Mouse (Mus musculus): ENCODE results near the gene Ranbp1. TPM values are rescaled to one million over a fixed set of nuclear protein-coding genes. Genes with fewer than 3 reads are reported as not detected.
A peak's percentile ranks its signal among the peaks of the same experiment; 100 is the strongest.

Ranbp1 gene
- 151 and 209 TPM in 2 replicates for polyA plus RNA-seq (2015; fragmentation: Nextera tagmentation; extraction: Ambion mirVana)

DNA sequence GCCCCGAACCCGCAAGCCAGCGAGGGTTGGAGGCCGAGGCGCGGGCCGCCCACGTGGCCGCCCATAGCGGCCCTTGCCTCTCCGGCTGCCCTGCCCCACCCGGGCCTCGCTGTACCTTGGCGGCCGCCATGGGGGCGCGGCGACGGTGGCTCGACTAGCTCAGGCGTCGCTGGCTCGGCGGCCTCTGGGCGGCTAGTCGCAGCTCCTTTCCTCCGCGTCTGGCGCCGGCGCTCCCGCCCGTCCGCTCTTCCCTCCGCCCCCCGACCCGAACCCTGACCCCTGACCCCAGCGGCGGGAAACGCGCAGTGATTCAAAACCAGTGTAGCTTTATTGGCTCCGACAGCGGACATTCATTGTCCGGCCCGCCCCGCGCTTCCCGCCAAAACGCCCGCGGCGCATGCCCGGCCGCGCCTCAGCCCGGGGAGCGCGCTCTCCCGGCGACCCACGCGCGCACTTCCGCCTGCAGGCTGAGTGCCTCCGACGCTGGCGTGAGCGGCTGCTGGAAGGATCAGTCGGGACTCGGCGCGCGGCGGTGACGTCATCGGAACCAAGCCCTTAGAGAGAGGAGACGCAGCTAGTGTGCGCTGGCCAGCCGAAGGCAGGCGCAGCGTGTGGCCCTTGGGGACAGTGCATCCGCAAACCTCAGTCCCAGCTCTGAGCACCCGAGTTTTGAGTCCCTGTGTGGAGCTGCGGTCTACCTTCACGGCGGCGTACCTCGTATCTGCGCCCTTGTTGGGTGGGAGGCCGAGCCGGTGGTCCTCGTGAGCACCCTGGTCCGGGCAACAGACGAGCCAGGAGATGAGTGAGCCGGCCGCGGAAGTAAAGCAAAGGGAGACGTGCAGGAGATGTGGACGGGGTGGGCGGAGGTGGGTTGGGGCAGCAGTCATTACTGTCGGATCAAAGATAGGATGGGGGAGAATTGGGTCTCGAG, at the start of gene Ranbp1, which contains the start of gene Trmt2a:
Gene Ranbp1 (minus strand): TSS at position 300 of the 931 bp plus-strand sequence.
Gene Trmt2a (plus strand): TSS at position 247 of the 931 bp plus-strand sequence.

GRCm38 (mm10) chr16:18289067-18289588, 40.6 kb upstream of the Ranbp1 start, which contains the start of gene Dgcr8:
Gene Dgcr8, minus strand, starts transcription at chr16:18289246.

GRCm38 (mm10) chr16:18258221-18258620, 9.7 kb upstream of the Ranbp1 start, which contains the start of gene Gm49776:
Gene Gm49776, minus strand, starts transcription at chr16:18258321.

DNA sequence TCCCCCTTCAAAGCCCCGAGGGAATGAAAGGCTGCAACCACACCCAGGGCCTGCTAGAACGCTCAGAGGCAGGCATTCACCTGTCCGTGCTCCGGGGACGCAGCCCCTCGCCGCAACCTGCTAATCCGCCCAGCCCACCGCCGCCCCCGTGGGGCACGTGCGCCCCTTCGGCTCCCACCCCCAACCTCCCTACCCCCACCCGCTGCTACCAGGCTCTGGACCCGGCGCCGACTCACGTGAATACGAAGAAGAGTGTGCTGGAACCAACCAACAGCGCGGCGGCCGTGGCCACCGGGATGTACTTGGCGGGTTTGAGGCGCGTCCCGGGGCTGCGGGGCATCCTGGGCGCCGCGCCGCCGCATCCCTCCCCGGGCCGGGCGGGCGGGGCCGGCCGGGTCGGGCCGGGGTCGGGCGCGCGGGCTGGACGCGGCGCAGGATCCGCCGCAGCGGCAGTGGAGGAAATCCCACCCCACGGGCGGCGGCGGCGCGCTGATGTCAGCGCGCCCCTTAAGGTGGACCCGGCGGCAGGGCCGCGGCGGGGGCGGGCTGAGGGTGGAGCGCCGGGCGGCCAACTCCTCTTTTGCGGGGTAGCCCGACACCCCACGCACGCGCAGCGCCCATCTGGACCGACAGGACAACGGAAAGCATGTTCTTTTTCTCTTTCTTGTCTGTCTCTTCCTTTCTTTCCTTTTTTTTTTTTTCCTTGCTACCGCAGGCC, 13.7 kb downstream of the Ranbp1 start, which contains the start of gene Zdhhc8:
Gene Zdhhc8 (minus strand): TSS at position 466 of the 718 bp plus-strand sequence.

DNA sequence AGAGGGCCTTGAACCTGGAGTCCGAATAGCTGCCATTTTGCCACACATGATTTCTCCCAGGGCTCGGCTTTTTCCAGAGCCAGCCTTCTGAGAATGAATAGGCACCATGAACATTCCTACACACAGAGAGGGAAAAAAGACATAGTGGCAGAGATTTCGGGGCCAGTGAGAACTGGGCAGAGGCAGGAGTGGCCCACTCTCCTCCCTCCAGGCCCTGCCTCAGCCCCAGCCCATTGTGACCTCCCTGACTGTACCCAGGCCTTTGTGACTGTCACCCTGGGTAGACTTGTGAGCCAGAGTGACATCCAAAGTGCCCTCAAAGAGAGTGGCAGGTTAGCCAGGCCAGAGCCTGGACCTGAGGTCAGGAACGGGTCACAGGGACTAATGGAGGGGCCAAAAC, 31.0 kb downstream of the Ranbp1 start, which contains the start of gene Ccdc188:
Gene Ccdc188 (plus strand): TSS at position 301 of the 400 bp plus-strand sequence.

MicroRNAs within 50 kb of the gene (microRNA counts, 519-probe panel; counts per million panel counts)
- microRNA mmu-miR-1306, result 296 counts per million, percentile 58 among the panel's probes with 10 or more counts

Small RNAs within 50 kb of the gene (microRNA-seq; reads per million reads assigned to microRNA genes)
- gene Gm24572 (0 to 0.42 reads per million in 2 experiments), gene Mir1306 (99.3 to 139 reads per million in 2 experiments)

Other genes with a start within 250 kb of the Ranbp1 start
- gene Dgcr6, start 195.9 kb downstream of the Ranbp1 start, polyA plus RNA-seq (2015; fragmentation: Nextera tagmentation; extraction: Ambion mirVana), result 64.5 and 71.5 TPM in 2 replicates
- gene Prodh, start 158.5 kb downstream of the Ranbp1 start, polyA plus RNA-seq (2015; fragmentation: Nextera tagmentation; extraction: Ambion mirVana), result 5.5 and 7.0 TPM in 2 replicates
- 0.26 and 0.37 TPM in 2 replicates for gene Rtn4r, start 121.1 kb downstream of the Ranbp1 start, polyA plus RNA-seq (2015; fragmentation: Nextera tagmentation; extraction: Ambion mirVana)
- gene Ccdc188, start 30.9 kb downstream of the Ranbp1 start, polyA plus RNA-seq (2015; fragmentation: Nextera tagmentation; extraction: Ambion mirVana), result not detected in 2 replicates
- gene Zdhhc8, start 13.6 kb downstream of the Ranbp1 start, polyA plus RNA-seq (2015; fragmentation: Nextera tagmentation; extraction: Ambion mirVana), result 20.2 and 20.5 TPM in 2 replicates
- gene Trmt2a, start 53 bp downstream of the Ranbp1 start, polyA plus RNA-seq (2015; fragmentation: Nextera tagmentation; extraction: Ambion mirVana), result 36.3 and 37.2 TPM in 2 replicates
- 1.4 TPM in 1 of 2 replicates, not detected in the other for gene Gm49776, start 9.6 kb upstream of the Ranbp1 start, polyA plus RNA-seq (2015; fragmentation: Nextera tagmentation; extraction: Ambion mirVana)
- gene Dgcr8, start 40.5 kb upstream of the Ranbp1 start, polyA plus RNA-seq (2015; fragmentation: Nextera tagmentation; extraction: Ambion mirVana), result 10.9 and 13.9 TPM in 2 replicates
- 22.1 and 27.7 TPM in 2 replicates for gene Tango2, start 99.4 kb upstream of the Ranbp1 start, polyA plus RNA-seq (2015; fragmentation: Nextera tagmentation; extraction: Ambion mirVana)
- gene Arvcf, start 99.5 kb upstream of the Ranbp1 start, polyA plus RNA-seq (2015; fragmentation: Nextera tagmentation; extraction: Ambion mirVana), result 16.2 and 18.4 TPM in 2 replicates
- 19.4 and 20.9 TPM in 2 replicates for gene Txnrd2, start 177.7 kb upstream of the Ranbp1 start, polyA plus RNA-seq (2015; fragmentation: Nextera tagmentation; extraction: Ambion mirVana)
- 111 and 116 TPM in 2 replicates for gene Comt, start 178.1 kb upstream of the Ranbp1 start, polyA plus RNA-seq (2015; fragmentation: Nextera tagmentation; extraction: Ambion mirVana)
- gene Gnb1l, start 250.0 kb upstream of the Ranbp1 start, polyA plus RNA-seq (2015; fragmentation: Nextera tagmentation; extraction: Ambion mirVana), result 4.8 and 6.1 TPM in 2 replicates

All from skeletal muscle tissue, postnatal 0 days (tissue).